Mouse (Mus musculus) bone marrow macrophage, adult 2 months (primary cell): ENCODE measurements around the gene Ap5z1. TPM values are rescaled to one million over a fixed set of nuclear protein-coding genes. Genes with fewer than 3 reads are reported as not detected.

Source experiments
- H3K27ac ChIP-seq: 2 replicates; pipeline ENCODE4 v1.5.1; 2012; ENCODE audit warnings: low read depth, low read length; ENCODE audit not compliant: insufficient read depth
- H3K4me1 ChIP-seq: 2 replicates; pipeline ENCODE4 v1.6.1; 2012; ENCODE audit warnings: low read length; ENCODE audit not compliant: control insufficient read depth, insufficient read depth
- H3K4me3 ChIP-seq: 2 replicates; pipeline ENCODE4 v1.5.1; 2012; ENCODE audit warnings: mild to moderate bottlenecking, low read length, moderate library complexity; ENCODE audit not compliant: insufficient read depth
- CTCF ChIP-seq: IDR thresholded peaks from 2 replicates; pipeline ENCODE4 v1.5.1; 2012; ENCODE audit warnings: low read depth, mild to moderate bottlenecking, low read length, moderate library complexity
- POLR2A ChIP-seq: IDR thresholded peaks from 2 replicates; pipeline ENCODE4 v1.6.1; 2012; ENCODE audit warnings: mild to moderate bottlenecking, low read depth, low read length, borderline replicate concordance
- polyA plus RNA-seq: library from polyadenylated mRNA; stranded (reverse); fragments of >200 nt; gene quantifications from 2 replicates; pipeline ENCODE4 v1.2.4, GENCODE M21; 2012; ENCODE audit not compliant: missing spikeins, insufficient read depth, insufficient read length

Ap5z1 gene
- polyA plus RNA-seq, 1 experiment: 29.1 TPM

DNA sequence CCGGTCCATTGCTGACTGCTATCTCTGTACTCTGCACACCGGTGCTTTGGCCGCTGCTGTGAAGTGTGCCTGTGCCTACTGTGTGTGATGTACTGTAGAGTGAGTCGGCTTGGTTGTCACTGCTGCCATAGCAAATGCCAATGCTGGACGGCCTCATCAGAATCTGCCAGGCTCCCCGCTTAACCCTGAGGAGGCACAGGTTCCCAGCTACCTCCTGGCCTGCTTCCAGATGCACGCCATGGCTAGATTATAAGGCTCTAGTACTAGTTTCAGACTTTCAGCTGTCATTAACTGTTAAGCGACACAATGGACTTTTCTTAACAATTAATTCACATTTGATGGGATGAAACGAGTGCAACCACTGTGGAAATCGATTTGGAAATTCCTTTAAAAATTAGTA, 40.6 kb upstream of the Ap5z1 start:
- TF ChIP-seq CTCF (no peak), POLR2A (no peak)
- Histone ChIP-seq H3K4me3 (no peak overlapping the region), H3K27ac (no peak overlapping the region), H3K4me1 (peaks cover 48% of the 10 kb centered on the region)

DNA sequence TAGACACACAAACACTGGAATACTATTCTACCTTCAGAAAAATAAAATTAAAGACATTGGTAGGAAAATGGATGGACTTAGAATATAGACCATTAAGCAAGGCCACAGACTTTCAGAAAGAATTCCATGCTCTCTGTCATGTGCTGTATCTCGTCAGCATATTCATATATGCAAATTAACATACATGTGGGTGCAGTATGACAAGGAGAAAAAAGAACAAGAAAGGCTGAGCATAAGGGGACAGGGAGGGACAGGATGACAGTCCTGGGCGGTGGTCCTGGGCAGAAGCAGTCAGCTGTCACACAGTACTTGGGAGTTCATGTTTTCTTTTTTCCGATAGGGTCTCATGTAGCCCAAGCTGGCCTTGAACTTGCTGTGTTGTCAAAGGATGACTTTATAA, 40.0 kb upstream of the Ap5z1 start:
- Histone ChIP-seq H3K4me1 (peaks cover 49% of the 10 kb centered on the region), H3K4me3 (no peak overlapping the region), H3K27ac (no peak overlapping the region)
- TF ChIP-seq CTCF (no peak), POLR2A (no peak)

- peak overlapping the region; percentile 29 for H3K4me3 ChIP-seq
- TF ChIP-seq CTCF (no peak), POLR2A (no peak)
- peak overlapping the region; percentile 48 for H3K27ac ChIP-seq
- H3K4me1 ChIP-seq: peaks cover 50% of the 10 kb centered on the region
Measured at GRCm38 (mm10) chr5:142424627-142425349, 39.0 kb upstream of the Ap5z1 start.

DNA sequence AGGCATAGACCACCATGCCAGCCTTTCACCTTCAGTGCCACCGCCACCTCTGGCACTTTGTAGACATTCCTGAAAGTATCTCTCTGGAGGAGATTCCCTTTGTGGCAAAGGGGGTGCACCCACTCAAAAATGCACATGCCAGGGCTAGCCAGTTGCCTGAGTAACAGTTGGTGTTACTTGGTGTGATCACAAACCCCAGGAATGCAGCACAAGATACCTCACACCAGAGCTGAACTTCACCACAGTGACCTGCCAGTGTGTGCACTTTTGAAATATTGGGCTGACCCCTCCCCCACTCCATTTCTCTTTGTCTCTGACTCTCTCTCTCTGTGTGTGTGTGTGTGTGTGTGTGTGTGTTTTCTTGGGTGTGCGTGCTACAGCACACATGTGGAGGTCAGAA, 37.3 kb upstream of the Ap5z1 start:
- Histone ChIP-seq H3K27ac (no peak overlapping the region), H3K4me3 (no peak overlapping the region), H3K4me1 (peaks cover 50% of the 10 kb centered on the region)
- TF ChIP-seq CTCF: no peak
- no peak for TF ChIP-seq POLR2A

DNA sequence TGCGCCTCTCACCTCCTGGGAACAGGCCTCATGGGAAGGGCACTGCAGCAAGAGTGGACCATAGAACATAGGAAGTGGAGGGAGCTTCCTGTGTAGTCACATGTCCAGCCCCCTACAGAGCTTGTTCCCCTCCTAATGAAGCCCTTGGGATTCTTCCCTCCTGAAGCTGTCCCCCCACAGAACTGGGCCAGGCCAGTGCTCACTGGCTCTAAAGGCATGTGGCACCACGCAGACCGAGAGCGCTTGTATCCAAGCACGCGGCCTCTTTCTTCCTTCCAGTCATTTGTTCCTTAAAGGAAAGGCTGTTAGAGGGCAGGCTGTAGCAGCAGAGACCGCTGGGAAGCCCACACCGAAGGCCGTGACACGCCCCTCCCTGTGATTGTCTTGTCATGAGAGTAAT, 35.9 kb upstream of the Ap5z1 start:
- Histone ChIP-seq H3K27ac (no peak overlapping the region), H3K4me1 (peaks cover 50% of the 10 kb centered on the region), H3K4me3 (no peak overlapping the region)
- TF ChIP-seq POLR2A: no peak
- no peak for TF ChIP-seq CTCF

- Histone ChIP-seq H3K4me3 (no peak overlapping the region), H3K4me1 (peaks cover 49% of the 10 kb centered on the region), H3K27ac (no peak overlapping the region)
- no peak for TF ChIP-seq CTCF
Measured at GRCm38 (mm10) chr5:142428691-142429090, 35.1 kb upstream of the Ap5z1 start.

DNA sequence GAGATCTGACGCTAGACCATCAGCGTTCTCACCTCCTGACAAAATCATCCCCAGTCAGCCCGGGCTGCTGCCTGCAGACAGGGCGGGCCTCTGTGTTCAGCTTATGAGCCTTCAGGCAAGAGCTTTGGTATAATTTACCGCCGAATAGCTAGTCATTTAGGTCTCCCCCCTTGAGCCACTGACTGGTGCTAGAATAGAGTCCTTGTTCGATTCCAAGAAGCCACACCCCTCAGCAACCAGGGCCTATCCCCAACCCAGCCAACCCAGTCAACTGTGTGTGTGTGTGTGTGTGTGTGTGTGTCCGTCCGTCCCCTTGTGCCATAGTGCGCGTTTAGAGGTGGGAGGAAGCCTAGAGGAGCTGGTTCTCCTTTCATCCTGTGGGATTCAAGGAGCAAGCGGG, 32.7 kb upstream of the Ap5z1 start:
- no peak for TF ChIP-seq CTCF
- TF ChIP-seq POLR2A: no peak
- H3K4me1 ChIP-seq: peaks cover 28% of the 10 kb centered on the region

GRCm38 (mm10) chr5:142431811-142432434, 31.8 kb upstream of the Ap5z1 start:
- peaks cover 19% of the 10 kb centered on the region for H3K4me1 ChIP-seq
- TF ChIP-seq POLR2A (no peak), CTCF (no peak)
- H3K4me3 ChIP-seq: no peak overlapping the region
- H3K27ac ChIP-seq: no peak overlapping the region

More for the DNA sequence above, 32.7 kb upstream of the Ap5z1 start:
- Histone ChIP-seq H3K4me3 (no peak overlapping the region), H3K27ac (no peak overlapping the region)

- no peak overlapping the region for H3K27ac ChIP-seq
- peaks cover 11% of the 10 kb centered on the region for H3K4me1 ChIP-seq
- no peak overlapping the region for H3K4me3 ChIP-seq
- no peak for TF ChIP-seq CTCF
- TF ChIP-seq POLR2A: no peak
Measured at GRCm38 (mm10) chr5:142432695-142433094, 31.0 kb upstream of the Ap5z1 start.

- no peaks in the 10 kb centered on the region for H3K4me1 ChIP-seq
- H3K4me3 ChIP-seq: no peak overlapping the region
- no peak for TF ChIP-seq CTCF
- TF ChIP-seq POLR2A: no peak
- no peak overlapping the region for H3K27ac ChIP-seq
Measured at GRCm38 (mm10) chr5:142434052-142434451, 29.7 kb upstream of the Ap5z1 start.
